Mouse (Mus musculus): ENCODE data around the gene Cpne9. TPM values are rescaled to one million over a fixed set of nuclear protein-coding genes. Genes with fewer than 3 reads are reported as not detected.

The Cpne9 gene
- polyA plus RNA-seq (2012; rRNA removed): 0.01 and 0.06 TPM in 2 replicates

GRCm38 (mm10) chr6:113282101-113282802 is at the start of gene Cpne9:
Gene Cpne9 (plus strand): TSS chr6:113282307.

GRCm38 (mm10) chr6:113237542-113238270 is 44.4 kb upstream of the Cpne9 start, which contains the start of gene Mtmr14:
Gene Mtmr14 (plus strand): TSS chr6:113237843.

GRCm38 (mm10) chr6:113306986-113307349 is 24.9 kb downstream of the Cpne9 start, which contains the start of gene Brpf1:
Gene Brpf1 (plus strand): TSS chr6:113307137.

GRCm38 (mm10) chr6:113326533-113327315 is 44.6 kb downstream of the Cpne9 start, which contains the start of gene Ogg1:
Gene Ogg1 (plus strand): TSS chr6:113326972.

GRCm38 (mm10) chr6:113343177-113344092 is 61.3 kb downstream of the Cpne9 start, which contains the start of gene Camk1:
Gene Camk1 (minus strand): TSS chr6:113343984.

Other genes with a start within 250 kb of the Cpne9 start
- gene Thumpd3, start 236.1 kb upstream of the Cpne9 start, polyA plus RNA-seq (2012; rRNA removed): 14.7 and 15.0 TPM in 2 replicates
- gene Setd5, start 204.9 kb upstream of the Cpne9 start, polyA plus RNA-seq (2012; rRNA removed): 12.6 and 15.1 TPM in 2 replicates
- under 0.01 and 0.02 TPM in 2 replicates for gene Lhfpl4, start 86.9 kb upstream of the Cpne9 start, polyA plus RNA-seq (2012; rRNA removed)
- 15.0 and 15.2 TPM in 2 replicates for gene Mtmr14, start 44.5 kb upstream of the Cpne9 start, polyA plus RNA-seq (2012; rRNA removed)
- 8.6 and 10.5 TPM in 2 replicates for gene Brpf1, start 24.8 kb downstream of the Cpne9 start, polyA plus RNA-seq (2012; rRNA removed)
- 6.7 and 7.1 TPM in 2 replicates for gene Ogg1, start 44.7 kb downstream of the Cpne9 start, polyA plus RNA-seq (2012; rRNA removed)
- gene Camk1, start 61.7 kb downstream of the Cpne9 start, polyA plus RNA-seq (2012; rRNA removed): 14.7 and 16.5 TPM in 2 replicates
- gene Tada3, start 95.6 kb downstream of the Cpne9 start, polyA plus RNA-seq (2012; rRNA removed): 8.9 and 9.7 TPM in 2 replicates
- gene Arpc4, start 95.8 kb downstream of the Cpne9 start, polyA plus RNA-seq (2012; rRNA removed): 44.5 and 50.4 TPM in 2 replicates
- gene Ttll3, start 107.0 kb downstream of the Cpne9 start, polyA plus RNA-seq (2012; rRNA removed): 2.1 and 3.1 TPM in 2 replicates
- 19.9 and 20.2 TPM in 2 replicates for gene Rpusd3, start 137.0 kb downstream of the Cpne9 start, polyA plus RNA-seq (2012; rRNA removed)
- 0.21 and 0.44 TPM in 2 replicates for gene Cidec, start 153.5 kb downstream of the Cpne9 start, polyA plus RNA-seq (2012; rRNA removed)
- gene Jagn1, start 160.3 kb downstream of the Cpne9 start, polyA plus RNA-seq (2012; rRNA removed): 27.7 and 29.5 TPM in 2 replicates
- 0.34 and 0.35 TPM in 2 replicates for gene Il17re, start 176.2 kb downstream of the Cpne9 start, polyA plus RNA-seq (2012; rRNA removed)
- gene Il17rc, start 189.1 kb downstream of the Cpne9 start, polyA plus RNA-seq (2012; rRNA removed): 12.2 and 12.6 TPM in 2 replicates
- gene Creld1, start 201.0 kb downstream of the Cpne9 start, polyA plus RNA-seq (2012; rRNA removed): 6.6 and 7.4 TPM in 2 replicates
- gene Prrt3, start 219.6 kb downstream of the Cpne9 start, polyA plus RNA-seq (2012; rRNA removed): 0.01 TPM in 1 of 2 replicates, not detected in the other
- gene Emc3, start 249.3 kb downstream of the Cpne9 start, polyA plus RNA-seq (2012; rRNA removed): 24.7 and 25.0 TPM in 2 replicates
- gene Fancd2, start 249.4 kb downstream of the Cpne9 start, polyA plus RNA-seq (2012; rRNA removed): 4.0 and 4.2 TPM in 2 replicates